Comparison of ENCODE assay signal across 8 mouse cellular contexts in the genomic region with DNA sequence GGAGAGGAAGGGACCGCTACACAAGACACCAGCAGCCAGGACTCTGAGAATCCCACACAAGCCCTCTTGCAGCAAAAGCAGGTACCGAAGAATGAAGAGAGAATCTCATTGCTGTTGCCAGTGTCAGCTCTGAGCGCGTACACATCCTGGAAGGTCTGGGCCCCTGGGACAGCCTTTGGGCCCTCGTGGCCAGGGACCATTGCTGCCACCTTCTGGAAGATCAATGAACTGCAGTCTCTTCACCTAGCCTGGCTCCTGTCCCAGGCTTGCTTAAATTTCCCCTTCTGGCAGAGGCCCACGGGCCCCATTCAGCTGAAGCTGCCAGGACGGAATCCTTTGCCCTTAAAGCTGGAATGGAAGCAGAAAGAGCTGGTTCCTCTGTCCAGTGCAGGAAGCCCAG. TPM values are rescaled to one million over a fixed set of nuclear protein-coding genes. Genes with fewer than 3 reads are reported as not detected.
A peak's percentile ranks its signal among the peaks of the same experiment; 100 is the strongest.
DNase-seq lines count a peak whose midpoint lies in the region; ATAC-seq lines count a peak whose summit lies in the region.

No protein-coding gene starts in this region.

- no peak overlapping the region for H3K27ac ChIP-seq in heart, embryonic 12.5 days (ENCODE audit: poor library complexity, severe bottlenecking)
- no peak overlapping the region for H3K27ac ChIP-seq in lung, embryonic 15.5 days

- 28% methylated on average over 7 of the region's 7 CpGs for WGBS in heart, embryonic 12.5 days
- 23% methylated on average over 7 of the region's 7 CpGs for WGBS in lung, embryonic 15.5 days

- peaks cover 65% of the 10 kb centered on the region for H3K36me3 ChIP-seq in heart, embryonic 12.5 days
- H3K36me3 ChIP-seq in lung, embryonic 15.5 days, result peaks cover 63% of the 10 kb centered on the region

- H3K4me1 ChIP-seq in heart, embryonic 12.5 days (replicated peaks), result peaks cover 51% of the 10 kb centered on the region
- H3K4me1 ChIP-seq in lung, embryonic 15.5 days, result peaks cover 38% of the 10 kb centered on the region

- ATAC-seq in heart, embryonic 12.5 days (ENCODE audit: insufficient number of reproducible peaks, low FRiP score), result peak; percentile 47
- peak; percentile 73; the same call in 1 of the 2 replicates for ATAC-seq in lung, embryonic 15.5 days (ENCODE audit: borderline replicate concordance, extremely low read depth, low FRiP score, low TSS enrichment)

- no peak overlapping the region for H3K4me3 ChIP-seq in heart, embryonic 12.5 days
- no peak overlapping the region for H3K4me3 ChIP-seq in lung, embryonic 15.5 days

- H3K9ac ChIP-seq in heart, embryonic 12.5 days, result no peak overlapping the region
- no peak overlapping the region for H3K9ac ChIP-seq in lung, embryonic 15.5 days

- peak; percentile 76 to 94 for DNase-seq in adrenal gland, adult (ENCODE audit: inconsistent age in 2 of 2, low spot score in 1 of 2)
- no peak for DNase-seq in adrenal gland, adult 8-10 months
- DNase-seq in adipocyte (ENCODE audit: low spot score), result peak; percentile 62
- DNase-seq in embryo, embryonic 9.5 days (ENCODE audit: extremely low spot score), result peak; percentile 71
- DNase-seq in kidney, postnatal 10 days, result peak; percentile 86
- peak; percentile 61 for DNase-seq in right cerebral cortex, postnatal 14 days

- no peak overlapping the region for H3K4me2 ChIP-seq in heart, embryonic 12.5 days
- H3K4me2 ChIP-seq in lung, embryonic 15.5 days, result no peak overlapping the region

- no peaks in the 10 kb centered on the region for H3K27me3 ChIP-seq in heart, embryonic 12.5 days (replicated peaks)
- H3K27me3 ChIP-seq in lung, embryonic 15.5 days, result no peaks in the 10 kb centered on the region

- no peaks in the 10 kb centered on the region for H3K9me3 ChIP-seq in heart, embryonic 12.5 days (replicated peaks)
- no peaks in the 10 kb centered on the region for H3K9me3 ChIP-seq in lung, embryonic 15.5 days

RNA-seq across cellular contexts. Expression of gene Nynrin, which starts 10.0 kb away (rescaled TPM):
- total RNA-seq in adrenal gland, adult 8-10 months (2022), result 10 to 100 TPM; 14.3 to 23.2 (median 17.2) TPM
- polyA plus RNA-seq in heart, embryonic 12.5 days (2016; fragmentation: Nextera tagmentation; extraction: Ambion mirVana), result 33.3 and 38.2 TPM in 2 replicates
- polyA plus RNA-seq in lung, embryonic 15.5 days (2015; fragmentation: Nextera tagmentation; extraction: Ambion mirVana), result 19.5 and 19.7 TPM in 2 replicates

RNA-seq across cellular contexts. Expression of gene Cbln3, which starts 20.4 kb away (rescaled TPM):
- under 1 TPM in 3 of 4 experiments, not detected in 1; 0.05 to 0.22 (median 0.06) TPM for total RNA-seq in adrenal gland, adult 8-10 months (2022)
- 0.32 and 0.57 TPM in 2 replicates for polyA plus RNA-seq in heart, embryonic 12.5 days (2016; fragmentation: Nextera tagmentation; extraction: Ambion mirVana)
- polyA plus RNA-seq in lung, embryonic 15.5 days (2015; fragmentation: Nextera tagmentation; extraction: Ambion mirVana), result 0.88 and 1.2 TPM in 2 replicates

RNA-seq across cellular contexts. Expression of gene Khnyn, which starts 21.0 kb away (rescaled TPM):
- 10 to 100 TPM; 19.1 to 27.2 (median 25.1) TPM for total RNA-seq in adrenal gland, adult 8-10 months (2022)
- polyA plus RNA-seq in heart, embryonic 12.5 days (2016; fragmentation: Nextera tagmentation; extraction: Ambion mirVana), result 19.8 TPM in 2 replicates
- 18.3 and 18.8 TPM in 2 replicates for polyA plus RNA-seq in lung, embryonic 15.5 days (2015; fragmentation: Nextera tagmentation; extraction: Ambion mirVana)

RNA-seq across cellular contexts. Expression of gene Sdr39u1, which starts 36.3 kb away (rescaled TPM):
- 10 to 100 TPM; 65.6 to 78.4 (median 73.2) TPM for total RNA-seq in adrenal gland, adult 8-10 months (2022)
- 38.2 and 40.4 TPM in 2 replicates for polyA plus RNA-seq in heart, embryonic 12.5 days (2016; fragmentation: Nextera tagmentation; extraction: Ambion mirVana)
- 51.8 and 52.9 TPM in 2 replicates for polyA plus RNA-seq in lung, embryonic 15.5 days (2015; fragmentation: Nextera tagmentation; extraction: Ambion mirVana)

RNA-seq across cellular contexts. Expression of gene Nfatc4, which starts 40.8 kb away (rescaled TPM):
- 10 to 100 TPM; 23.3 to 45.1 (median 31.1) TPM for total RNA-seq in adrenal gland, adult 8-10 months (2022)
- polyA plus RNA-seq in heart, embryonic 12.5 days (2016; fragmentation: Nextera tagmentation; extraction: Ambion mirVana), result 17.5 and 18.6 TPM in 2 replicates
- polyA plus RNA-seq in lung, embryonic 15.5 days (2015; fragmentation: Nextera tagmentation; extraction: Ambion mirVana), result 50.9 and 52.7 TPM in 2 replicates
